Mouse (Mus musculus) midbrain, embryonic 16.5 days (tissue): ENCODE results near the gene Nfib. TPM values are rescaled to one million over a fixed set of nuclear protein-coding genes. Genes with fewer than 3 reads are reported as not detected.
A peak's percentile ranks its signal among the peaks of the same experiment; 100 is the strongest.

Source experiments
- ATAC-seq: fragments of 200-750 bp; cut with Nextera tagmentation; 2 replicates; pipeline ENCODE4 v1.8.0; 2017; ENCODE audit warnings: moderate TSS enrichment
- H3K27ac ChIP-seq: fragments of 300-500 bp; sonication (generic); 2 replicates; pipeline ENCODE4 v1.5.1; 2014; ENCODE audit warnings: mild to moderate bottlenecking, low read length, mixed read lengths
- H3K27me3 ChIP-seq: fragments of 300-500 bp; sonication (generic); 2 replicates; pipeline ENCODE4 v1.6.1; 2014; ENCODE audit warnings: low read depth, low read length, mixed read lengths; ENCODE audit not compliant: control insufficient read depth, insufficient read depth
- H3K36me3 ChIP-seq: fragments of 300-500 bp; sonication (generic); 2 replicates; pipeline ENCODE4 v1.6.1; 2014; ENCODE audit warnings: mild to moderate bottlenecking, low read length, moderate library complexity, mixed read lengths; ENCODE audit not compliant: control insufficient read depth, insufficient read depth
- H3K4me1 ChIP-seq: fragments of 300-500 bp; sonication (generic); 2 replicates; pipeline ENCODE4 v1.6.1; 2014; ENCODE audit warnings: mild to moderate bottlenecking, low read length, mixed read lengths; ENCODE audit not compliant: control insufficient read depth, insufficient read depth
- H3K4me2 ChIP-seq: fragments of 300-500 bp; sonication (generic); 2 replicates; pipeline ENCODE4 v1.6.1; 2014; ENCODE audit warnings: mild to moderate bottlenecking, low read length, mixed read lengths
- H3K4me3 ChIP-seq: fragments of 300-500 bp; sonication (generic); 2 replicates; pipeline ENCODE4 v1.5.1; 2014; ENCODE audit warnings: low read depth, mild to moderate bottlenecking, low read length, moderate library complexity, mixed read lengths
- H3K9ac ChIP-seq: fragments of 300-500 bp; sonication (generic); 2 replicates; pipeline ENCODE4 v1.6.1; 2014; ENCODE audit warnings: low read depth, low read length, mixed read lengths
- H3K9me3 ChIP-seq: fragments of 300-500 bp; sonication (generic); replicated peaks from 2 replicates; pipeline ENCODE4 v1.6.1; 2014; ENCODE audit warnings: mild to moderate bottlenecking, low read length, mixed read lengths; ENCODE audit not compliant: control insufficient read depth, poor library complexity, severe bottlenecking
- WGBS: fragments of 180-500 bp; shearing (Covaris S2); extraction: QIAGEN DNeasy Blood & Tissue Kit; methylation state at CpG from one replicate; pipeline ENCODE4 v1.1.7; 2014; 5-methylcytosine and 5-hydroxymethylcytosine counted together
- polyA plus RNA-seq: library from polyadenylated mRNA; unstranded; fragments of >200 nt; fragmentation: Nextera tagmentation; extraction: Ambion mirVana; gene quantifications from 2 replicates; pipeline ENCODE4 v1.2.1, GENCODE M21; 2015

Gene Nfib
- polyA plus RNA-seq, 1 experiment from 2014 or later, result 47.2 TPM

- peak; percentile 77 for ATAC-seq
- peak overlapping the region; percentile 50; the same call in 1 of the 2 replicates for H3K27ac ChIP-seq
- no peak overlapping the region for H3K9ac ChIP-seq
- H3K4me1 ChIP-seq, result no peaks in the 10 kb centered on the region; the same call in 1 of the 2 replicates
- H3K9me3 ChIP-seq, result no peaks in the 10 kb centered on the region
- WGBS, result 45% methylated on average over 6 of the region's 6 CpGs
- H3K36me3 ChIP-seq, result no peaks in the 10 kb centered on the region
- no peak overlapping the region for H3K4me2 ChIP-seq
- no peak overlapping the region for H3K4me3 ChIP-seq
- H3K27me3 ChIP-seq, result no peaks in the 10 kb centered on the region
These were observed 62.4 kb downstream of the Nfib start for GRCm38 (mm10) chr4:82643022-82643733.

DNA sequence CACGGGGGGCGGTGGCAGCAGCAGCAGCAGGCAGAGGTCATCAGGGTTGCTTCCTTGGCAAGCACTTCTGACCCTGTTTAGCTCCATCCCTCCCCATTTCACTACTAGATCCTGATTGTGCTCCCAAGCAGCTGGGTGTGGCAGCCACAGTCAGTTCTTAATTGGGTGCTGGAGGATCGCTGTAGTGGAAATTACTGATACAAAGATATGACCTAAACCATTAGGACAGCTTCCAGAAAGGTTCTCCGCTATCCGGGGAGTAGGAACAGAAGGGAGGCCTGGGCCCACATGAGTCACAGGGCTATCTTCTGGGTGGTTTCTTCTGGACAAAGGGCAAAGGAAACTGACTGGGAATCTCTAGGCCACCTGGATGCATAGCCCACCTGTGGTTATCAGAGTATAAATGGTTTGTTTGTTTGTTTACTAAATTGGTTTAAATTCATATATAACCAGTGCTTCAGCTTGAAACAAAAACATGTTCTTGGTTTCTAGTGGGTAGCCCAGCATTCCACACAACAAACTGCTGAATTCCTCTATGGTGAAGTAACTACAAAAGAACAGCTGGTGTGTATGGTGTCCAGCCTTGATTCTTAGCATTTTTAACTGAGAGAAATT, 64.4 kb downstream of the Nfib start:
- Histone ChIP-seq H3K27me3 (no peaks in the 10 kb centered on the region; the same call in 1 of the 2 replicates), H3K4me1 (no peaks in the 10 kb centered on the region; the same call in 1 of the 2 replicates), H3K4me3 (no peak overlapping the region), H3K27ac (no peak overlapping the region), H3K9ac (no peak overlapping the region), H3K36me3 (no peaks in the 10 kb centered on the region), H3K4me2 (no peak overlapping the region), H3K9me3 (no peaks in the 10 kb centered on the region)
- ATAC-seq, result no peak
- WGBS, result 94% methylated on average over 5 of the region's 5 CpGs

GRCm38 (mm10) chr4:82638251-82638650, 67.3 kb downstream of the Nfib start:
- Histone ChIP-seq H3K4me1 (no peaks in the 10 kb centered on the region), H3K9me3 (no peaks in the 10 kb centered on the region), H3K27ac (no peak overlapping the region), H3K36me3 (no peaks in the 10 kb centered on the region), H3K9ac (no peak overlapping the region), H3K4me2 (no peak overlapping the region), H3K4me3 (no peak overlapping the region), H3K27me3 (no peaks in the 10 kb centered on the region; the same call in 1 of the 2 replicates)
- 93% methylated on average over 9 of the region's 9 CpGs for WGBS
- no peak for ATAC-seq

GRCm38 (mm10) chr4:82637633-82638032, 67.9 kb downstream of the Nfib start:
- H3K27ac ChIP-seq, result no peak overlapping the region
- no peaks in the 10 kb centered on the region; the same call in 1 of the 2 replicates for H3K27me3 ChIP-seq
- H3K36me3 ChIP-seq, result no peaks in the 10 kb centered on the region
- H3K4me3 ChIP-seq, result no peak overlapping the region
- no peak overlapping the region for H3K4me2 ChIP-seq
- ATAC-seq, result no peak
- H3K9ac ChIP-seq, result no peak overlapping the region
- no peaks in the 10 kb centered on the region for H3K4me1 ChIP-seq
- 68% methylated on average over 4 of the region's 4 CpGs for WGBS
- H3K9me3 ChIP-seq, result no peaks in the 10 kb centered on the region

GRCm38 (mm10) chr4:82636658-82637057, 68.9 kb downstream of the Nfib start:
- no peak overlapping the region for H3K4me3 ChIP-seq
- H3K9ac ChIP-seq, result no peak overlapping the region
- 30% methylated on average over 5 of the region's 5 CpGs for WGBS
- no peaks in the 10 kb centered on the region; the same call in 1 of the 2 replicates for H3K27me3 ChIP-seq
- no peak overlapping the region for H3K27ac ChIP-seq
- no peaks in the 10 kb centered on the region for H3K4me1 ChIP-seq
- ATAC-seq, result no peak
- no peaks in the 10 kb centered on the region for H3K36me3 ChIP-seq
- no peaks in the 10 kb centered on the region for H3K9me3 ChIP-seq
- H3K4me2 ChIP-seq, result no peak overlapping the region

GRCm38 (mm10) chr4:82635881-82636280, 69.7 kb downstream of the Nfib start:
- Histone ChIP-seq H3K4me1 (no peaks in the 10 kb centered on the region), H3K4me3 (no peak overlapping the region), H3K27me3 (no peaks in the 10 kb centered on the region; the same call in 1 of the 2 replicates), H3K9me3 (no peaks in the 10 kb centered on the region), H3K27ac (no peak overlapping the region), H3K9ac (no peak overlapping the region), H3K4me2 (no peak overlapping the region), H3K36me3 (no peaks in the 10 kb centered on the region)
- no peak for ATAC-seq
- 45% methylated on average over 5 of the region's 5 CpGs for WGBS

DNA sequence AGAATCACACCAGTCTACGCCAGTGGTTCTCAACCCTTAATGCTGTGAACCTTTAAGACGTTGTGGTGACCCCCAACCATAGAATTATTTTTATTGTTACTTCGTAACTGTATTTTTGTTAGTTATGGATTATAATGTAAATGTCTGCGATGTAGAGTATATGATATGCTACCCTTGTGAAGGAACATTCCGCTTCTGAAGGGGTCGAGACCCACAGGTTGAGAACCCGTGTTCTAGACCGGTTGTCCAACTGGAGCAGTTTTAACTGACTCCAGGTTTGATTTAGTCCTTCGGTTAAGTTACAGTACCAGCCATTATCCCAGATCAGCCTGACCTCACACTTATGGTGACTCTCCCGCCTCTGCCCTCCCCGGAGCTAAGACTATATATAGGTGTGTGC, 70.4 kb downstream of the Nfib start:
- Histone ChIP-seq H3K9me3 (no peaks in the 10 kb centered on the region), H3K4me2 (no peak overlapping the region), H3K27me3 (no peaks in the 10 kb centered on the region; the same call in 1 of the 2 replicates), H3K4me1 (no peaks in the 10 kb centered on the region), H3K36me3 (no peaks in the 10 kb centered on the region), H3K4me3 (no peak overlapping the region), H3K27ac (no peak overlapping the region), H3K9ac (no peak overlapping the region)
- no peak for ATAC-seq
- 97% methylated on average over 11 of the region's 11 CpGs for WGBS

DNA sequence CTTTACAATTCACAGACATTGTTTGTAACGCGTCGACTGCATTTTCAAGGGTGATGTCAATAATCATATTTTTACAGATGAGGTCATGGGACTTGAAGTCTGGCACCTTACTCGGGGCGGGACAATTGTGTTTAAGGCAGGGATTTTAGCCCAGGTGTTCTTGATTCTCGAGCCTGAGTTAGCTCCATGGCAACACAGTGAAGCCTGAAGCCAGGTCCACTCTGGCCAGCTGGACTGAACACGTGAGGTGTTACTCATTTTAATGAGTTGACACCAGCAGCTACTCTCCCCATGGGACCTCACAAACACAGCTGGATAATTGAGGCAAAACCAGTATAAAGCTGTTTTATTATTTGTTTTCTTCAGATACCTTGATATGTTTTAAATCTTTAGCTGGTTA, 71.2 kb downstream of the Nfib start:
- Histone ChIP-seq H3K4me3 (no peak overlapping the region), H3K4me1 (no peaks in the 10 kb centered on the region), H3K27ac (no peak overlapping the region), H3K9me3 (no peaks in the 10 kb centered on the region), H3K4me2 (no peak overlapping the region), H3K36me3 (no peaks in the 10 kb centered on the region), H3K9ac (no peak overlapping the region), H3K27me3 (no peaks in the 10 kb centered on the region; the same call in 1 of the 2 replicates)
- 75% methylated on average over 7 of the region's 7 CpGs for WGBS
- ATAC-seq, result no peak
